Mouse (Mus musculus): ENCODE data around the gene Tesk1.

Tesk1 gene

GRCm38 (mm10) chr4:43466872-43467271, 25.1 kb downstream of the Tesk1 start:
- TF ChIP-seq POU5F1 (IDR thresholded peaks at IDR 0.05; ENCODE audit: borderline replicate concordance, low read length) = no peak
- no peak for TF ChIP-seq NANOG (IDR thresholded peaks at IDR 0.05; ENCODE audit: borderline replicate concordance, low read length)
- TF ChIP-seq CTCF (conservative IDR thresholded peaks at IDR 0.05; ENCODE audit: low read length) = no peak
- no peaks in the 10 kb centered on the region for H3K36me3 ChIP-seq (ENCODE audit: insufficient read depth, low read length)
- H3K4me1 ChIP-seq (replicated peaks; ENCODE audit: low read depth, low read length) = no peaks in the 10 kb centered on the region
- peaks cover 2% of the 10 kb centered on the region for H3K27me3 ChIP-seq (ENCODE audit: insufficient read depth, low read length)
- no peaks in the 10 kb centered on the region for H3K9me3 ChIP-seq (ENCODE audit: low read length)
- H3K4me3 ChIP-seq (replicated peaks; ENCODE audit: low read length) = no peak overlapping the region

DNA sequence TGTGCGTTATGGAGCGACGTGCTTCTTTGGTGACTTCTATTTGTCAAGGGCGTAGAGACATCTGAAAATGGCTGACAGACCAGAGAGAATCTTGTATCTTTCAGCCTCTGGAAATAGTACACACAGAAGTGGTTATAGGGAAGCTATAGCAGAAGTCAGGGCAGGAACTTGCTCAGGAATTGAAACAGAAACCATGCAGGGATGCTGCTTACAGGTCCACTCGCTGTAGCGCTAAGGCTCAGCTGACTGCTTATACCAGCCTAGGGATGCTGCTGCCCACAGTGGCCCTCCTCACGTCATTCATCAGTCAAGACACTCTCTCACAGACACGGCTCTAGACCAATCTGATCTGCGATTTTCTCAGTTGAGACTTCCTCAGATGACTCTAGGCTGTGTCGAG, 28.6 kb downstream of the Tesk1 start:
- peaks cover 9% of the 10 kb centered on the region for H3K27me3 ChIP-seq (ENCODE audit: insufficient read depth, low read length)
- no peak overlapping the region for H3K4me3 ChIP-seq (replicated peaks; ENCODE audit: low read length)
- H3K36me3 ChIP-seq (ENCODE audit: insufficient read depth, low read length) = no peaks in the 10 kb centered on the region
- no peak for TF ChIP-seq CTCF (conservative IDR thresholded peaks at IDR 0.05; ENCODE audit: low read length)
- no peak for TF ChIP-seq NANOG (IDR thresholded peaks at IDR 0.05; ENCODE audit: borderline replicate concordance, low read length)
- no peak for TF ChIP-seq POU5F1 (IDR thresholded peaks at IDR 0.05; ENCODE audit: borderline replicate concordance, low read length)
- H3K4me1 ChIP-seq (replicated peaks; ENCODE audit: low read depth, low read length) = no peaks in the 10 kb centered on the region
- no peaks in the 10 kb centered on the region for H3K9me3 ChIP-seq (ENCODE audit: low read length)

DNA sequence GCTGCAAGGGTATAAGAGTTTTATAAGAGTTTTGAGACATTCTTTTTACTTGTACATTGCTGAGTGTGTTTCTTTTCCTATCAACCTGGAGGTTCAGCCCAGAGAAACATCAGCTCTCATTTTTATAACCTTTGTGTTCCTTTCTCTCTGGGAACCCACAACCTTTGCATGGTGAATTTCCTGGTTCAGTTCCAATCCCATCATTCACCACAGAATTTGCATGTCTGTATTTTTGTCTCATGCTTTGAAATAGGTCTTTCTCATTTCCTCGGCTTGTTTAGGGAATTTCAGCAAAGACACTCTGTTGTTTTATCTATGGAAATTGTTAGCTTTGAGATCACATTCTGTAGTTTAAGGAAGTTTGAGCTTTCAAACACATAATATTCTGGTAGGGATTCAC, 31.9 kb downstream of the Tesk1 start:
- Histone ChIP-seq H3K4me1 (replicated peaks; ENCODE audit: low read depth, low read length) (peaks cover 4% of the 10 kb centered on the region), H3K4me3 (replicated peaks; ENCODE audit: low read length) (no peak overlapping the region), H3K27me3 (ENCODE audit: insufficient read depth, low read length) (peaks cover 7% of the 10 kb centered on the region), H3K36me3 (ENCODE audit: insufficient read depth, low read length) (no peaks in the 10 kb centered on the region), H3K9me3 (ENCODE audit: low read length) (no peaks in the 10 kb centered on the region)
- TF ChIP-seq CTCF (conservative IDR thresholded peaks at IDR 0.05; ENCODE audit: low read length) (no peak), NANOG (IDR thresholded peaks at IDR 0.05; ENCODE audit: borderline replicate concordance, low read length) (no peak), POU5F1 (IDR thresholded peaks at IDR 0.05; ENCODE audit: borderline replicate concordance, low read length) (no peak)

DNA sequence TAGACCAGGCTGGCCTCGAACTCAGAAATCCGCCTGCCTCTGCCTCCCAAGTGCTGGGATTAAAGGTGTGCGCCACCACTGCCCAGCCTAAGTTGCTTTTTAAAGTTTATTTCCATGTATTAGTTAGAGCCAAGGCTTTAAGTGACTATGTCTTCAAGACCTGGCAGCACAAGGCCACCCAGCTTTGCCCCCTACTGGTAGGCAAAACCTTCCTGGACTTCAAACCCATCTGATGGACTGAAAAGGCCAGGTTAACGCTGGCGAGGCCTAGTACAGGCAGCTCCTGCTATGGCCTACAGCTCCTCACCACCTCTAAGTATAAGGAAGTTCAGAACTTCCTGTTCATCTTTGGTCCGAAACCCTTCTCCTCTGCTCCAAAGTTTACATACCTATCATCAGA, 34.9 kb downstream of the Tesk1 start:
- TF ChIP-seq POU5F1 (IDR thresholded peaks at IDR 0.05; ENCODE audit: borderline replicate concordance, low read length) = no peak
- no peak for TF ChIP-seq NANOG (IDR thresholded peaks at IDR 0.05; ENCODE audit: borderline replicate concordance, low read length)
- no peak for TF ChIP-seq CTCF (conservative IDR thresholded peaks at IDR 0.05; ENCODE audit: low read length)
- Histone ChIP-seq H3K36me3 (ENCODE audit: insufficient read depth, low read length) (no peaks in the 10 kb centered on the region), H3K4me3 (replicated peaks; ENCODE audit: low read length) (no peak overlapping the region), H3K9me3 (ENCODE audit: low read length) (no peaks in the 10 kb centered on the region), H3K4me1 (replicated peaks; ENCODE audit: low read depth, low read length) (peaks cover 13% of the 10 kb centered on the region), H3K27me3 (ENCODE audit: insufficient read depth, low read length) (peaks cover 7% of the 10 kb centered on the region; the same call in 1 of the 2 replicates)

DNA sequence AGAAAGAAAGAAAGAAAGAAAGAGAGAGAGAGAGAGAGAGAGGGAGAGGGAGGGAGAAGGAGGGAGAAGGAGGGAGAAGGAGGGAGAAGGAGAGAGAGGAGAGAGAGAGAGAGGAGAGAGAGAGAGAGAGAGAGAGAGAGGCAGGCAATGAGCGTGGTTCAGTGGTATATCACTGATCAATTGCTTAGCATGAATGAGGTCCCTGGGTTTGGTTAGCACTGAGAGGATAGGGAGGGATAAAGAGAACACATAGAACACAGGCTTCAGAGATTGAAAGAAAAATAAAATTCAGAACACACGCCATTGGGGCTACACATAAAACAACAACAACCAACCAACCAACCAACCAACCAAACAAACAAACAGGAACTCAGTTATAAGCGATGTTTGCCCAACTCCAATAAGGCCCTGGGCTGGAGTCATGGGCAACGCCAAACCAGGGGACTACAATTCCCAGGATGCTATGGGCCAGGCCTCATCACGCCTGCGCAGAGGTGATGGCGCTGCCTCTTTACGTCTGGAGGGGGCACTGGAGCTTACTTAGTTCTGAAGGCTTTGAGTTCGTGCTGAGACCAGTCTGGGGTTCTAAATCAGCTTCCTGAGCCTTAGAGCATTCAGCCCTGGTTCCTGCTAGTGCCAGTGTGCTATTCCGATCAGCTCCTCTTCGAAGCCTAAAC, 36.3 kb downstream of the Tesk1 start:
- Histone ChIP-seq H3K36me3 (ENCODE audit: insufficient read depth, low read length) (no peaks in the 10 kb centered on the region), H3K27me3 (ENCODE audit: insufficient read depth, low read length) (peaks cover 7% of the 10 kb centered on the region; the same call in 1 of the 2 replicates), H3K9me3 (ENCODE audit: low read length) (no peaks in the 10 kb centered on the region), H3K4me1 (replicated peaks; ENCODE audit: low read depth, low read length) (peaks cover 13% of the 10 kb centered on the region), H3K4me3 (replicated peaks; ENCODE audit: low read length) (peak overlapping the region; percentile 74)
- no peak for TF ChIP-seq NANOG (IDR thresholded peaks at IDR 0.05; ENCODE audit: borderline replicate concordance, low read length)
- peak; percentile 28; the same call in 1 of the 2 replicates for TF ChIP-seq CTCF (conservative IDR thresholded peaks at IDR 0.05; ENCODE audit: low read length)

- no peaks in the 10 kb centered on the region for H3K36me3 ChIP-seq (ENCODE audit: insufficient read depth, low read length)
- TF ChIP-seq POU5F1 (IDR thresholded peaks at IDR 0.05; ENCODE audit: borderline replicate concordance, low read length) (no peak), CTCF (conservative IDR thresholded peaks at IDR 0.05; ENCODE audit: low read length) (no peak), NANOG (IDR thresholded peaks at IDR 0.05; ENCODE audit: borderline replicate concordance, low read length) (no peak)
- H3K4me1 ChIP-seq (replicated peaks; ENCODE audit: low read depth, low read length) = peaks cover 17% of the 10 kb centered on the region
- peaks cover 7% of the 10 kb centered on the region; the same call in 1 of the 2 replicates for H3K27me3 ChIP-seq (ENCODE audit: insufficient read depth, low read length)
- no peaks in the 10 kb centered on the region for H3K9me3 ChIP-seq (ENCODE audit: low read length)
- H3K4me3 ChIP-seq (replicated peaks; ENCODE audit: low read length) = peak overlapping the region; percentile 74
Observed at GRCm38 (mm10) chr4:43478534-43478858, 36.8 kb downstream of the Tesk1 start.

- Histone ChIP-seq H3K9me3 (ENCODE audit: low read length) (no peaks in the 10 kb centered on the region), H3K27me3 (ENCODE audit: insufficient read depth, low read length) (peaks cover 5% of the 10 kb centered on the region; the same call in 1 of the 2 replicates), H3K4me1 (replicated peaks; ENCODE audit: low read depth, low read length) (peaks cover 20% of the 10 kb centered on the region), H3K36me3 (ENCODE audit: insufficient read depth, low read length) (no peaks in the 10 kb centered on the region), H3K4me3 (replicated peaks; ENCODE audit: low read length) (peak overlapping the region; percentile 74)
- TF ChIP-seq NANOG (IDR thresholded peaks at IDR 0.05; ENCODE audit: borderline replicate concordance, low read length) (no peak), CTCF (conservative IDR thresholded peaks at IDR 0.05; ENCODE audit: low read length) (peak; percentile 73)
Observed at GRCm38 (mm10) chr4:43478906-43479832, 37.4 kb downstream of the Tesk1 start.

DNA sequence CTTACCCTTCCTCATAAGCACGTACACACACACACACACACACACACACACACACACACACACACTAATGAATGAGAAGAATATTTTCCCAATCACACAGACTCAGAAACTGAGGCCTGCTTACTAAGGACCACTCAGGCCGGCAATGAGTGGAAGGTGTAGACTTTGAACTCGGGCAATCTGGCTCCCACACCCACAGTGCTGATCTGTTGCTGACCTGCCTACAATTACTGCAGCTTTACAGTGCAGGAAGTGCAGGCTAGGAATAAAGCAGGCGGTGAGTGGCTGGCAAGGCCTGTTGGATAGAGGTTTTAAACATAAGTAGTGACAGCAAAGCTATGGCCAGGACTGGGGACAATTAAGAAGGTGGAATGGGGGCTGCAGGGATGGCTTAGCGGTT, 39.2 kb downstream of the Tesk1 start:
- no peaks in the 10 kb centered on the region for H3K9me3 ChIP-seq (ENCODE audit: low read length)
- no peaks in the 10 kb centered on the region for H3K36me3 ChIP-seq (ENCODE audit: insufficient read depth, low read length)
- H3K4me1 ChIP-seq (replicated peaks; ENCODE audit: low read depth, low read length) = peaks cover 20% of the 10 kb centered on the region
- H3K4me3 ChIP-seq (replicated peaks; ENCODE audit: low read length) = no peak overlapping the region
- TF ChIP-seq NANOG (IDR thresholded peaks at IDR 0.05; ENCODE audit: borderline replicate concordance, low read length) = no peak
- no peak for TF ChIP-seq POU5F1 (IDR thresholded peaks at IDR 0.05; ENCODE audit: borderline replicate concordance, low read length)
- TF ChIP-seq CTCF (conservative IDR thresholded peaks at IDR 0.05; ENCODE audit: low read length) = no peak
- 0 out of 2 replicates have a peak, but pooled peaks cover 3% of the 10 kb centered on the region for H3K27me3 ChIP-seq (ENCODE audit: insufficient read depth, low read length)
